Mouse (Mus musculus): ENCODE data around the gene Tgfb2.

The Tgfb2 gene

DNA sequence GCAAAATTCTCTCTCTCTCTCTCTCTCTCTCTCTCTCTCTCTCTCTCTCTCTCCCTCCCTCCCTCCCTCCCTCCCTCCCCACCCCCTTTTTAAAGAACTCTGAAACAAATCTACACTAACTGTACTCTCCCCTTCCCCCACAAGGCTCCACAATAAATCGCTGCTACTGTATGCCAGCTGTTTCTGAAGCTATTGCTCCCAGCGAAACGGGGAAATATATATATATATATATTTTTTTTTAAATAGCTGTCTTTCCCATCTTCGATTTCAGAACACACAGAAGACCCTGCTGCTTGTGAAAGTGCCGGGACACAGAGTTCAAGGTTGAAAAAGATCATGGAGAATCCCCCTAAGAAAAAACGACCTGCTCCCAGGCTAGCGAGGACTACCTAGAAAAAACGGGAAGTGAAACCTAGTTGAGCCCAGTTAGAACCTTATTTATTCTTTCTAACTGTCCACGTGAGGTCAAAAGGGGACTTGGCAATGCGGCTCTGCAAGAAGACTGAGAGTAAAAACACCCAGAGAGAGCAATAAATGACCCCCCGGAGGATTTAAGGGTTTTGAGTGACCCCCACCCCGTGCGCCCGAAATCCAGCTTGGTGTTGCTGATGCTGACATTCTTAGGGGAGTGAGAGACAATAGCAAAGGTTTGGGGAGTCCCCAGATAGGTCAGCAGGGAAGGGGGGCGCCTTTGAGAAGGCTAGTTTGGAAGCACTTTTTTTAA is 2.4 kb downstream of the Tgfb2 start:
- intact Hi-C loops (cut with DNase I), result no loop called here

DNA sequence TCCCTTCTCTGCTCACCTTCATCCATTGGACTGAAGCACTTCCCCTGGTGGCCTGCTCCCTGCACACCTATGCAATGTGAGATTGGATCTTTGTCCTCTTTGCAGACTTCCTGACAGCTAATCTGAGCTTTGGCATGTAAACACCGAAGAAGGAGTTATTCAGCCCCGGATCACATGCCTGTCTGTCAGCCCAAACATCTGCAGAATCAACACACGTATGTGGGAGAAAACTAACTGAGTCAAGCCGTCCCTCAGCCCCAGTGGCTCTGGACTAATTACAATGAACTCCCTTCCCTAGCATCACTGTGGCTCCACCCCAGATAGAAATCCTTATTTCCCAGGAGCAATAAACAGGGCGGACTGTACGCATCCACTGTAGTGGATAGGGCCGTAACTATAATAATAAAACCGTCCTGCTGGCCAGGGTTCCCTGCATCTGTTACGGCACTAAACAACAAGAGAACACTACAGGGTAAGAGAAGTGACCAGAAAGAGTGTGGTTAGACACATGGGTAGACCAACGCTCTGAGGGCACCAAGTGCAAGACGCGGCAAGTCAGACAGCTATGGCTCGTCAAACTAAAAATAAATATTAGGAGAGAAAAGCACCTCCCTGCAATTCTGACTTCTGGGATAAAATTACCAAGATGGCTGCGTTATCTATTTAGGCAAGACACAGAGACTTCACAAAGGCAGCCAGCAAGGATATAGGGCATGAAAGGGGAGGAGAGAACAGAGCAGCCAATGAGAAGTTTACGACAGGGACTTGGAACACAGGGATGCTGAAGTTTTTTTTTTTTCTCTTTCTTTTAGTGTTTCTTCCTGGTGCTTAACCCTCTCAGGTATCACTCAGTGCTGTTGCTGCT is 3.2 kb downstream of the Tgfb2 start:
- intact Hi-C loops (cut with DNase I), result no loop called here

DNA sequence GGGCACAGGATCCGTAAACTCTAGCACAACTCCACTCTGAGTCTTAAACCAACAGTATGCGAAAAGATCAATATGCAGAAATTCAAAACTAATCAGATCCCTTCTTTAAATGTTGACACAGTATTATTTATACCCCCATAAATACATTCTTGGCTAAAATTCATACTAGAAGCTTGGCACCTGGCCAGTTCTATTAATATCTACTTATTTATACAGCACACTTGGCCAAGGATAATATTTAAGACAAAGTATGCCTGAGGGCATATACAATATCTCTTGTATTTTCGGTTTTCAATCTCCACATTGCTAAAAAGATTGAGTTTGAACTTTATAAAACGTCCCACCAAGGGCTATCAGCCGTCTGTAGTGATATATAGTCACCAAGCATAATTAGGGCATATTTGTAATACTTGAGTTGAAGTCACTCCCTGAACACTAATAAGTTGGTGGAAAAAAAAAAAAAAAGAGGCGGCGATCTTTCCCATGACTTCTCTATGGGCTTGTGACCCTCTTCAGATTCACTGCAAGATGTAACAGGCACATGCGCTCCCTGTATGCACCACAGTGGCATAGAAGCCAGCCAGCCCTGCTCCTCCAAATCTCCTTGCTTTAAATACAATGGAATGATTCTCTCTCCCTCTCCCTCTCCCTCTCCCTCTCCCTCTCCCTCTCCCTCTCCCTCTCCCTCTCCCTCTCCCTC is 4.4 kb downstream of the Tgfb2 start:
- intact Hi-C loops (cut with DNase I), result no loop called here

DNA sequence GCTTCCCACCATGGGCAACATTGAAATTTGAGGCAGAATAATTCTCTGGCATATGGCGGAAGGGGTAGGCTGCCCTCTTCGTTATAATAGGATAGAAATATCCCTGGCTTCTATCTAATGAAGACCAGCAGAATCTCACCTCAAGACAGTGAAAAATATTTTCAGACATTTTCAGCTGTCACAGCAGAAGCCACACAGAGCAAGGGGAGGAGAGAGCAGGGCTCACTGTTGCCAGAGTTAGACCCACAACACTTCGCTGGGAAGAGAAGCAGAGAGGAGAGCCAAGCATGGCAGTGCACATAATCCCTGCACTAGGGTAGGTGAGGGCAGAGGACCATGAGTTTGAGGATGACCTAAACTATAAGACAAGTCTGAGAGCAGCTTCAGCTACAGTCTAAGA is 5.3 kb downstream of the Tgfb2 start:
- intact Hi-C loops (cut with DNase I), result no loop called here

DNA sequence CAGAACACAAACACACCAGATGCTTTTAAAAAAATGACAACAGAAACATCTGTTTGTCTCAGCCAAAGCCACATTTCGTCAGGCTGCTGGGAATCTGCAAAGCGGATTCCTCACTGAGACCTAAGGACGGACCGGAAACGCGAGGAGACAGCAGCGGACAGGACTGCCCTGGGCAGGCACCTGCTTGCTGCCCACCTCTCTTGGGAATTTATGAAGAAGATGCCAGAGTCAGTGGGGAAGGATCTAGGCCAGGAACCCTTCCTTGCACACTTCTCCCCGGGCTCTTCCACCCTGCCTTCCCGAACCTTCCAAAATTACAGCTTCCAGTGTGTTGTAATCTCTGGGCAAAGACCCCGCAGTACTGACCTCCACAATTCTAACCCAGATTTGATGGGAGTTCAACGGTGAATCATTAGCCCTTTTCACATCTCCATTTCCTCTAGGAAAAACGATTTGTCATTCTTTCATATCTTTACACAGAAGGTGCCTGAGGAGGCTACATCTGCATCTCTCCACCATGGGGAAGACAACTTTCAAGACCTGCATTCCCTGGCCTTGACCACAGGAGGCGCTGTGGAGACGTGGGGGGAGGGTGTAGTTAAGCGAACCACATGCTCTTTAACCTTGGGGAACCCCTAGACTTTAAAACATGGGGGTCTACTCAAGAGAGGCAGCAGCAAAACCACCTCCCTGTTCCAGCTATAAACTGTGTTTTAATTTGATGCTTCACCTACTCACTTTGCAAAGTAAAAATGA is 7.0 kb downstream of the Tgfb2 start:
- intact Hi-C loops (cut with DNase I), result no loop called here

DNA sequence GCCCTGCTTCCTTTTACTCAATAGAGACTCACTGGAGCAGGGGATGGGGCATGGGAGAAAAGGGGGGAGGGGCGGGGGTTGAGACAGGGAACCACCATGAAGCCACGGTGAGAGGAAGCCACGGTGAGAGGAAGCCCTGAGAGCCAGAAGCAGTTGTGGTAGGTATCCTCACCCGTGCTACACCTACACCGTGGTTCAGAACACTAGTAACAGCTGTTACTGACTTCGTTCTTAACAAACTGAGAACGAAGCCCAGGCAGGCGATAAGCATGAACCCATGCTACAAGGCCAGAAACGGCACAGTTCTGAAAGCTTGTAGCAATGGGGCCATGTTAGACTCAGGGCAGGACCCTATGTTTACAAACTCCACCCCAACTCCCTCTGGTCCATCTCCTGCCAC is 9.6 kb downstream of the Tgfb2 start:
- intact Hi-C loops (cut with DNase I), result no loop called here

DNA sequence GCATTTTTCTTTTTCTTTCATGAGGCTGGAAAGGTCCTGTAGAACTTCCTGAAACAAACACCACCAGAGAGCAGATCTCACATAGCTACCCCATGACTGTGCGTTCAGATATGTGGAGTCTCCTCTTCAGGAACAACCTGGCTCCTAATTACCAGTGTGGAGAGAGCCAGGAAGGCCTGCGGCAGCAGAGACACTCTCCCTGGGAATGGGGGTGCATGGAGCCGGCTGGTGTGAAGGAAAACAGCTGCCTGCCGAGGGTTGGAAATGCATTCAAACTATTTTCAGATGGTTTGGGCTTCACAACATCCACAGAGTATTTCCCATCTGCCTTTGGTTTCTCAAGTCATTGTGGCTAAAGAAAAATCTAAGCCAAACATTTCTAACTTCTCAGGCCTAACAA is 10.4 kb downstream of the Tgfb2 start:
- intact Hi-C loops (cut with DNase I), result no loop called here

DNA sequence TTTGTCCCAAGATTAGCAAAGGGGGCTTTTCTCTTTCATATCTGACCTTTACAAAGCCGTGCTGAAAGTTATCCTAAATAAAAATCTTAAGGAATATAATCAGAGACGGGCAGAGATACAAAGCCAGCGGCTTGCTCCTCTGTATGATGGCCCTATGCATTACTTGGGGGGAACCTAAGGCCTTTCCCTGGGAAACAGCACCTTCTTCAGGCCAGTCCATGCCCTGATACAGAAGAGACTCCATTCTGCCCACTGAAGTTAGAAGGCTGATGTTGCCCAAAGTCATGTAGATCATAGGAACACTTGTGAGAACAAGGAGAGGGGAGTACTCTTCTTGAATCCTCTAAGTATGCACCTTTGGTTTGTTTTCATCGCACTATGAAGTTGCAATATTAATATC is 13.4 kb downstream of the Tgfb2 start:
- intact Hi-C loops (cut with DNase I), result no loop called here

DNA sequence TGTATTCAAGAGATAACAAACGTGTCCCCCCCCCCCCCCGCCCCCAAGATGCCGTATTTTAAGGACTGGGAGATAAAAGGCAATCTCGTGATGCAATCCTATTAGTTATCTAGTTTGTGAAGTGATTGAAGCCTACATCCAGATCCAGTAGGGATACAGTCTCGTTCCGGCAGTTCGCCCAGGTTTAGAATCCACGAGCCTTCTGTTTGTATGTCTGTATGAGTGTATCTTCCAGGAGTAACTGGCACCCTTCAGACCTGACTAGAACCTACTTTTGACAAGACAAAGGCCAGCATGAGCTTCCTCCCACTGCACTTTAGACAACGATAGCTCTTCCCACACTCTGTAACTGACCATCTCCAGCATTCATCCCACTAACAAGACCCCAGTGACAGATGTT is 14.1 kb downstream of the Tgfb2 start:
- intact Hi-C loops (cut with DNase I), result no loop called here

DNA sequence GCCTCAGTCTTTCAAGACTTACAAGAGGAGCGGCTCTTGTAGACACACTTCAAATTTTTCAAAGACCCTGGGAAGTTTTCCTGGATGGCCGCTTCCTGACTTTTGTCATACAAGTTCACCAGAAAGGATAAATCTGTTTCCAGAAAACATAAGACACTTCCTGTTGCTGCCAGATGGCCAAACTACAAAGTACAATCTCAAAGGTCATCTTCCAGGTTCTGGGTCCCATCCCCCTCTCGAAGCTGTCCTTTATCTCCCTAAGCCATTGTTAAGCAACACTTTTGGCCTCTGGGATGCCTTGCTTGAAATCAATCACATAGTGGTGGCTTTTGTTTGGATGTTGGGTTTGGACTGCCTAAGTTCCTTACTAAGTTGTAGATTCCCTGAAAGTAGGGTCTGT is 21.7 kb downstream of the Tgfb2 start:
- intact Hi-C loops (cut with DNase I), result no loop called here

DNA sequence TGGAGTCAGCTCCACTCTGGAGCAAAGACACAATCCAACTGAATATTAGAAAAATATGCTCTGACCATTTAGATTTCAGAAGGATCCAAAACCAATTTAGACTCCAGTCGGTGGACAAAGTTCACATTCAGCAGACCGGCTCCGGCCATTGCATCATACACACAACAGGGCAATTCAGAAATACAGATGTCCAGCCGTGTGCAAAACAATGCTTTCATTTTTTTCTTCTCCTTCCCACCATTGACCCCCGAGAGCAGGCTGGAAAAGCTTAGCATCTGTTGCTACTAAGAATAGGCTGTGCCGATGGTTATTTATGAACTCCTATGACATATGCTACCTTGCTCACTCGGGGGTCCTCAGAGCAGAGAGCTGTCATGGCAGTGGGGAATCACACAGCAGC is 23.2 kb downstream of the Tgfb2 start:
- intact Hi-C loops (cut with DNase I), result no loop called here

DNA sequence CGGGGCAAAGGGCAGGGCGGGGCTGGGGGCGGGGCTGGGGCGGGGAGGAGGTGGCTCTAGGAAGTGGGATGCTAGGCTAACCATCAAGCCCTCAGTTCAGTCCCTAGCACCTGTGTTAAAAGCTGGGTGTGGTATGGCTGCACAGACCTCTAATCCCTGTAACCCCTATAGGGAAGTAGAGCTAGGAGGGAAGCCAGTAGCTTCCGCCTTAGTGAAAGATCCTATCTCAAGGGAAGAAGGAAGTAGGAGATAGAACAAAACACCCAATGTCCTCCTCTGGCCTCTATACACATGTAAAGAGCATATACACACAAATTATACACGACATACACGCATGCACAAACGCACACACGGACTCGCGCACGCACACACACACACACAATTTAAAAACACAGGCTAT is 28.2 kb downstream of the Tgfb2 start:
- intact Hi-C loops (cut with DNase I), result no loop called here

DNA sequence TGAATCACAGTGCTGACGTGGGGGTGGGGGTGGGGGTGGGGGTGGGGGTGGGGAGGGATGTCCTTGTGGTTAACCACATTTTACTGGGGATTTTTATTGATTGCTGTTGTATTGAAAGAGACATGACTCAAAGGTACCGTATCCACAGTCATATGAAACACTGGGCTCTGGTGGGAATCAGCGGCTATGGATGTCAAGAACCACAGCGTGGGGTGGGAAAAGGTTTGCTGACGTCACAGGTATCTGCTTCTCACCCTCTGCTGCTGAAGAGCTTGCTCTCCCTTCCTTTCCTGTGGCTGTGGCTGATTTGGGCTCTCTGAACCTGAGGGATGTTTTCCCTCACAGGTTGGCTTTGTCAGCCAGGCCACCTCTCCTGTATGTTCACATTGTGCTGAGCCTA is 29.6 kb downstream of the Tgfb2 start:
- intact Hi-C loops (cut with DNase I), result no loop called here

DNA sequence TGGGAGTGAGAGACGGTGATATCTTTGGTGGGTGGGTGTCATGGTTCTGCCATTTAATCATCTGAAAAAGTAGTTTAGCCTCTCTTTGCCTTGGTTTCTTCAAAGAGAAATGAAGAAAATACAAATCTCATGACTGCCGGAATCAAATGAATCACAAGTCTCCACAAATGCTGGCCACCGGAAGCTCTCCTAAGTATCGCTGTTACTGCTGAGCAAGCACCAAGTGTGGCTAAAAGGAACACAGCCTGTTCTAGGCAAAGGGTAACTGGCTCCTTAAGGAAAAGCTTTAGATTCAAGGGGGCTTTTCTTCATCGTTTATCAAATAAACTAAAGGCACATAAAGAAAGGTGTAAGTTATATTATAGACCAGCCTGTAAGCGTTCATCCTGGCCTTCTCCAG is 30.5 kb downstream of the Tgfb2 start:
- intact Hi-C loops (cut with DNase I), result no loop called here

DNA sequence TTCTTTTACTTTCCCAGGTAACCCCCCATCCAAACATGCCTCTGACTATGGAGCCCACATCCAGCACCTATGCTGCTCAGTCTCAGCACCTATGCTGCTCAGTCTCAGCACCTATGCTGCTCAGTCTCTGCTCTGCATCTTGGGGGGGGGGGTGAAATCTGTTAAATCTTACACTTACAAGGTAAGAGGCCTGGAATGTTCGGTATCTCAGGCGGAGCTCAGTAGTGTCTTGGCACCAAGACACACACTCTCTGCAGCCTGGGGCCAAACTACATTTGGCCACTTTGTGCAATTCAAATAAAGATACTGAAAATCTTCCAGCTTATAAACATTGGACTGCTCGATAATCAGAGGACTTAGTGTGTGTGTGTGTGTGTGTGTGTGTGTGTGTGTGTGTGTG is 31.2 kb downstream of the Tgfb2 start:
- intact Hi-C loops (cut with DNase I), result no loop called here

DNA sequence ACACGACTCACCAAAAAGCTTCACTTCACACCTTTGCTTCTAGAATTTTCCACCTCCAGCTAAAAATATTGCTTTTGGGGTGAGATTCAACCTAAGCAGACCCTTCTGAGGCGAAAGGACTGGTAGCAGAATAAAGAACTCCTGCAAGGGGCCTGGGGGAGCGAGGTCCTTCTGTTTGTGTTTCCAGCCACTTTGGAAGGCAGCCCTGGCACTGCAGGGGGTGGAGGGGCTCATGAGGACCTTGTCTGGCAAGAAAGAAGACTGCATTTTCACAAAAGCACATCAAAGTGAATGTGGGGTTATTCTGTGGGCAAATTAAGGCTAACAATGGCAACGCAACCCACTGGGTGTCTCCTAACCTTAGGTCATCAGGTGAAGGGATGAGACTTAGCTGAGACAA is 32.6 kb downstream of the Tgfb2 start:
- intact Hi-C loops (cut with DNase I), result no loop called here

DNA sequence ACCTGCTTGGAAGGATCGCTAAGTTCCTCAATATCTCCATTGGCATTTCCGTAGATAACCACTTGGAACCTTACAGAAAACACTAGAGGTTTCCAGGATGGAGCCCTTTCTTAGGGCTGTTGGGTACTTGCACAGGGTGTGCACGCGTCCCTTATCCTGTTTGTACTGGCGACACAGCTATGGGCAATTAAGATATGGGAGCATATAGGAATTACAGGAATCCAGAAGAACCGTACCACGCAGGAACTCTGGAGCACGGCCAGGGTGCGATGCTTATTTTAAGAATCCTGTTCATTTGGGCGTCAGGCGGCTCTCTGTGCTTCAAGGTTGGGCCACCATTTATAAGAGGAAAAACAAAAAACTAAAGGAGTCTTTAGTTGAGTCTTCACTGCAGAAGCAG is 42.4 kb downstream of the Tgfb2 start:
- intact Hi-C loops (cut with DNase I), result no loop called here

DNA sequence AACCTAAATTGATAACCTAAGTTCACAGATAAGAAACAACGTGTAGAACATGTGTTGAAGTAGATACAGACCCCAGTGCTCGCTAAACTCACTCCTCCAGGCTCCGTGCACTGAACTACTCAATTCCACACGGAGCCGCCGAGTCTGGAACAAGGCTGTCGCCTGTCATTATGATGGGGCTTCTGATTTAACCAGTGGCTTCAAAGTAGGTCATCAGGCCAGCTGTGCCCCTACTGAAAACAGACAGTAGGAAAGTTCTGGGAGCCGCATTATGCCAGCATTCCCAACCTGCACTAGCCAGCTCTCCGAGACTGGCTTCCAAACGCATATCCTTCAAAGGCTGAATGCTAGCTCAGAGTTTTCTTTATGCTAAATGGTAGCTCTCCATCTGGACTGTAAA is 42.8 kb downstream of the Tgfb2 start:
- intact Hi-C loops (cut with DNase I), result no loop called here

DNA sequence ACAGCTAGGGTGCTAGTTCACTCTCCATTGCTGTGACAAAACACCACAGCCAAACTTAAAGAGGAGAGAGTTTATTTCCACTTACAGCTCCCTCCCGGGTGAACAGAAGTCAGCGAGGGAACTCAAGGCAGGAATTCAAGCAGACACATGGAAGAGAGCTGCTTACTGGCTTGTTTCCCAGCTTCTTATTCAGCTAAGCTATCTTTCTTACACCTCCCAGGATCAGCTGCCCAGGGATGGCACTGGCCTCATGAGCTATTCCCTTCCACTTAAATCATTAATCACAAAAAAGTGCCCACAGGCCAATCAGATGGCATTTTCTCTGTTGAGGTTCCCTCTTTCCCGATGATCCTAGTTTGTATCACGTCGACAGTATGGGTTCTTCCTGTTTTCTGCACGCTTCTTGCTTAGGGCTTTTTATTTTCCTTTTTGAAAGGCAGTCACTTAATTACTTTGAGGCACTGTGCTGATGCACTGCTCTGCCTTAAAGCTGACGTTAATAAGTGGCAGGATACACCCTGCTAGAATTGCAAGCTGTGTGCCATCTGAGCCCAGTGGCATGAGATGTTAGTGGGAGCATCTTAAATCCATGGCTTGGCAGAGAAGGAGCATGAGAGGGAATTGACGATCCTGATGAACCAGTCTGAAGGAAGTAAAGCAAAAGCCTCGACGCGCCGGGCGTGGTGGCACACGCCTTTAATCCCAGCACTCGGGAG is 44.4 kb downstream of the Tgfb2 start:
- intact Hi-C loops (cut with DNase I), result no loop called here

DNA sequence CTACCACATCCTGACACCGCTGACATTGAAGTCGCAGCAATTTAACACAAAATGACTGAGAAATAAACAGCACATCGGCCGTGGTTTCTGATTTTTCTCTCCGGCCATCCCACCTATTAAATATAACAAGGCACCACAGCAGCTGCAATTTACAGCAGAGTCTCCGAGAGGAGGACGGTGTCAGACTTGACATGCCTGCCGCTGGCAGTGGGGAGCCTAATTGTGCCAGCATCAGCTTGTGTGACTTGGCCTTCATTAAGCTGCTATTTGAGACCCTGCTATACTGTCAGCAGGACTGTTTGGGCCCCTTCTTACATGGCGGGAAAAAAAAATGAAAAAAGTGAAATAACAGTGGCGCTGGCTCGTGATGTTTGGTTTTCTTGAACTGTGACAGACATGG is 47.0 kb downstream of the Tgfb2 start:
- intact Hi-C loops (cut with DNase I), result no loop called here

Measured in adrenal gland (tissue).